Mouse (Mus musculus) gastrocnemius, postnatal 36 days (tissue): ENCODE measurements around the gene Pde4b. TPM values are rescaled to one million over a fixed set of nuclear protein-coding genes. Genes with fewer than 3 reads are reported as not detected.

ENCODE experiments used
- DNase-seq, 2 experiments: peaks; one replicate each; pipeline ENCODE4 v3.0.0; 2022
- intact Hi-C: fragments of 180-260 bp; cut with DNase I; formaldehyde crosslinking; loops from one replicate; pipeline ENCODE4 v1.15.1; 2025
- total RNA-seq, 2 experiments: library from RNA; stranded (reverse); gene quantifications; 2 replicates each; pipeline ENCODE4 v1.2.3; 2021

The Pde4b gene
- total RNA-seq, 2 experiments from 2014 or later = 41.3 to 44.3 TPM

DNA sequence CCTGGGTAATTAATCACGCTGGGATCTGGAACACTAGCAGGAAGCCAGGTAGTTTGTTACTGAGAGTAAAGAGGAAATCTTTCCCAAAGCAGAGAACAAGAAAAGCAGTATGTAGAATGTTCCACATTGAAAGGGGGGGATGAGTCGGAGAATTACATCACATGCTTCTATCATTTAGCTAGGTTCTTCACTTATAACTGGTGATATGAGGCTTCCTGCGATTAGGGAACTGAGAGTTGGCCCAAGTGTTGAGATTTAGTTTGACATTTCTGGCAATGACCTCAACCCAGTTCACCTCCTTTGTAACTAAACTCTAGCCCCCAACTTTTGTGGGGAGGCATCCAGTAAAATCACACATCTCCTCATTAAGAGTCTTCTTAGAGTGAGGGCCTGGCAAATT, 185.0 kb downstream of the Pde4b start:
- intact Hi-C loops = no loop called here
- DNase-seq = no peak

DNA sequence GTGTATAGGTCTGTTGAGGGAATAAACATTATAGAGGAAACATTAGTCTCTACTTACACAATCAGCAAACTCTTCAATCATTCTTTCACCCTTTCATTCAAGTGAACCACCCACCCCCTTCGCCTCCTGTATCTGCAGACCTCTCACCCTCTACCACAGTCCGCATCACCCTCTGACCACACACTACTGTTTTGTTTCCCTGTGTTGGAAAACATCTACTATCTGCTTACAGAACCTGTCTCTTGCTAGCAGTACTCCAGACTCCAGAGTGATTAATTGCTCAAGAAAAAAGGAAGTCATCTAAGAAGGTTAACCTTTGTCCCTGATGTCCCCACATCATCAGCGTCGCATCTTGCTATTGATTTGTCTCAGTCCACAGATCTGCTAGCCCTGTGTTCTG, 185.4 kb downstream of the Pde4b start:
- intact Hi-C loops = no loop called here
- DNase-seq = no peak

DNA sequence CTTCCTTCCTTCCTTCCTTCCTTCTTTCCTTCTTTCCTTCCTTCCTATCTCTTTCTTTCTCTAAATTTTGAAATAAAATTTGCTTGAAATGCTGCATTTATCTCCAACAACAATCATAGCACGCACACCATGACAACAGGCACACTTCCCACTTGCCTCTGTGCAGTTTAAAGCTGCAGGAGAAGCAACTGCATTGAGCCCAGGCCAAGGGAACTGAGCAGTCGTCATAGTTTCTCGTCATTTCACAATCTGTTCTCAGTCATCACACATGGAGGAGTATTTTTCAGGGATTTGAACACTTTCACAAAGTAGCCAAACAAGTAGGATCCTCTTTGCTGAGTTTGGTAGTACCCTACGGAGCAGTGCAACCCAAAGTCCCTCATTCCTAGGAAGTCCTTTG, 188.4 kb downstream of the Pde4b start:
- DNase-seq = no peak
- intact Hi-C loops = no loop called here

- intact Hi-C loops = no loop called here
Measured at GRCm38 (mm10) chr4:102278958-102279357, 191.6 kb downstream of the Pde4b start.

GRCm38 (mm10) chr4:102287172-102287571, 199.8 kb downstream of the Pde4b start:
- DNase-seq = no peak
- intact Hi-C loops = no loop called here

More at GRCm38 (mm10) chr4:102278958-102279357, 191.6 kb downstream of the Pde4b start:
- no peak for DNase-seq

- intact Hi-C loops = no loop called here
- DNase-seq = no peak
Measured at GRCm38 (mm10) chr4:102290052-102290734, 202.8 kb downstream of the Pde4b start.

DNA sequence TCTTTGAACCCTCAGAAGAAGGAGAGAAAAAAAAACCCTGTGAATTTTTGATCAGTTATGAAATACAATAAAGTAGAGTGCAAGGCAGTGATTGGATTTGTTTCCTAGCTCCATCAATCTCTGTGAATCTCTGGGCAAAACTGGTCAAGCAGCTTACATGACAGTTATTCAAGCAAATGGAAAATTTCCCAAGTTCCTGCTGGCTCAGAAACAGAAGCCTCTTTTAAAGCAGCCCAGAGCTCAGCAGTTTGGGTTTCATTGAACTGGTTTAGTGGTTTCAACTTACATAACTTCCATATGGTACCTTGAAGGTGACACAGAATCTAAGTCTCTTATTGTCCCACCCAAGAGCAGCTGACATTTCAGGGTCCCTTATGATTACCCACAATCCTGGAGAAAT, 210.2 kb downstream of the Pde4b start:
- DNase-seq = no peak
- intact Hi-C loops = no loop called here

- intact Hi-C loops = no loop called here
- DNase-seq = no peak
Measured at GRCm38 (mm10) chr4:102302568-102302967, 215.2 kb downstream of the Pde4b start.

- intact Hi-C loops = no loop called here
Measured at GRCm38 (mm10) chr4:102307661-102308297, 220.4 kb downstream of the Pde4b start.

DNA sequence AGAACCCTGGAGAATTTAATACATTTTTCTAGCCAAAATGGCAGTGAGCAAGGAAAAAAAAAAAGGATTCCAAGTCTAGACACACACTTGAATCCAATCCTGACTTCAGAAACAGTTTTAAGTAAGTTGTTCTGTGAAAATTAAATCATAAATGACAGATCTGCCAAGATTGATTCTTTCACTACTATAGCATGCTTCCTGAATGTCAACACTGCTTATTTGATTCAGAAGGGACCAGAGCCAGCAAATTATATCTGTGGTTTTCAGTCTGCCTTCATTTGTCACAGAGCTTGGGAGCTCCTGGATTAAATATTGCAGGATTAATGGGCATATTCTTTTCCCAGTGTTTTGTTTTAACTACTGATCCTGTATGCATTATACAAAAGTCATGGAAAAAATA, 223.3 kb downstream of the Pde4b start:
- no peak for DNase-seq
- intact Hi-C loops = no loop called here

More at GRCm38 (mm10) chr4:102307661-102308297, 220.4 kb downstream of the Pde4b start:
- DNase-seq = no peak

DNA sequence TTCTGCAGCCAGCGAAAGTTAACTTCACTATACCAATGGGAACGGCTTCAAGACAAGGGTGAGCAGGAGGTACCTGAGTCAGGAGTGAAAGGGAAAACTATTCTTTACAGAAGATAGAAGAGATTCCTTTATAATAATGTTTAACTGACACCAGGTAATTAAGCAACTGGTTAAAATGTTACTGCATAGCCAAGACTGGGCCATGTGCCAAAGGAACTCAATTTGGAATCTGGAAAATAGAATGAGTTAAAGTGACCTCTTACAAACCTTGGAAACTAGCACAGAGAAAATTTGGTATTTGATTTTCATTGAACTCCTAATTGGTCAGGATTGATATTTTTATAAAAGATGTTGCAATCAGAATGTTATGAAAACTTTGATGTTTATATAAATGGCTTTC, 228.7 kb downstream of the Pde4b start:
- DNase-seq = no peak
- intact Hi-C loops = no loop called here

DNA sequence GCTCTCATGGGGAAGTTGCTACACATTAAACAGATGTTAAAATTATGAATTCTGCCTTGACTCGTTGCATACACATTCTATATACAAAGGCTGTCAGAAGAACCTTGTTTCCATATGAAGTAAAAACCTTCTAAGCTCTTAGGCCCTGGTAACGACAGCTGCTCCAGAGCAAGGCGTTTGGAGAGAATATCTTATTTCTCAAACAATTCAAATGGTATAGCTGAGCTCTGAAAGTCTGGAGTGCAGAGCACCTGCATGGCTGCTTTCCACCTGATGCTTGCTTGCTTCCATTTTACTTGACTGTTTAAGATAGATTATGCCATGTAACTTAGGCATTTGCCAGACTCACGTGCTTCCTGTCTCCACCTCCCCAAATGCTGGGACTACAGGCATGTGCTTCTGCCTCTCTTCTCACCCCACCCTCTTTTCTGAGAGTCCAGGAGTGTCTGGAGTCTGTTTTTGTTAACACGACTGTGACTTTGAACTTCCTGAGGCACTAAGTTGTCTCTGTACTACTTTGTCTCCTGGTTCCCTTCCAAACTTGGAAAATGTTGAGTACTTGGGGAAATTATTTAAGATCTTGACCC, 229.4 kb downstream of the Pde4b start:
- intact Hi-C loops = no loop called here
- DNase-seq = no peak

DNA sequence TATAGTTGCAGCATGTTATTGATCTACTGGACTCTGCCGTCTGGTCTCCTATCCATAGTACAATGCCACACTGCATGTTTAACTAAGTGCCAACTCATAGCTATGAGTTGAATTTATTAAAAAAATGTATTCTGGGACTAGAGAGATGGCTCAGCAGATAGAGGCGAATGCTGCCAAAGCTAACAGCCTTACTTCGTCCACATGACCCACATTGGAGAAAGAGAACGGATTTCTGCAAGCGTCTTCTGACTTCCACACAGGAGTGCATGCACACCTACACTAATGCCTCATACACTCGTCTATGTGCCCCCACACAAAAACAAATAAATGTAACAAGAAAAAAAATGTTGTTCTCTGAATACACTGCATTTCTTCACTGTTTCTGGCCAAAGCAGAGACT, 231.3 kb downstream of the Pde4b start:
- intact Hi-C loops = no loop called here
- no peak for DNase-seq

DNA sequence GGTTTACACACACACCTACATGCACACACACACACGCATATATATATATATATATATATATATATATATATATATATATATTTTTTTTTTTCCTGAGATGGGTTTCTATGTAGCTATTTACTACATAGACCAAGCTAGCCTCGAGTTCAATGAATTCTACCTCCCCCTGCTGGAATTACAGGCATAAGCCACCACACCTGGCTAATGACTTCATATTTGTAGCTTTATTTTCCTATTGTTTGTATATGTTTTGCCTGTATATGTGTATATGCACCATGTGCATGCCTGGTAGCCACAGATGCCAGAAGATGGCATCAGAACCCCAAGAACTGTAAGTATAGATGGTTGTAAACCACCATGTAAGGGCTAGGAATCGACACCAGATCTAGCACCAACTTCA, 234.0 kb downstream of the Pde4b start:
- intact Hi-C loops = no loop called here
- DNase-seq = no peak

GRCm38 (mm10) chr4:102332386-102332785, 245.0 kb downstream of the Pde4b start:
- intact Hi-C loops = no loop called here
- DNase-seq = no peak

GRCm38 (mm10) chr4:102332885-102333284, 245.5 kb downstream of the Pde4b start:
- intact Hi-C loops = no loop called here
- no peak for DNase-seq

- intact Hi-C loops = no loop called here
- no peak for DNase-seq
Measured at GRCm38 (mm10) chr4:102346911-102347492, 259.7 kb downstream of the Pde4b start.

DNA sequence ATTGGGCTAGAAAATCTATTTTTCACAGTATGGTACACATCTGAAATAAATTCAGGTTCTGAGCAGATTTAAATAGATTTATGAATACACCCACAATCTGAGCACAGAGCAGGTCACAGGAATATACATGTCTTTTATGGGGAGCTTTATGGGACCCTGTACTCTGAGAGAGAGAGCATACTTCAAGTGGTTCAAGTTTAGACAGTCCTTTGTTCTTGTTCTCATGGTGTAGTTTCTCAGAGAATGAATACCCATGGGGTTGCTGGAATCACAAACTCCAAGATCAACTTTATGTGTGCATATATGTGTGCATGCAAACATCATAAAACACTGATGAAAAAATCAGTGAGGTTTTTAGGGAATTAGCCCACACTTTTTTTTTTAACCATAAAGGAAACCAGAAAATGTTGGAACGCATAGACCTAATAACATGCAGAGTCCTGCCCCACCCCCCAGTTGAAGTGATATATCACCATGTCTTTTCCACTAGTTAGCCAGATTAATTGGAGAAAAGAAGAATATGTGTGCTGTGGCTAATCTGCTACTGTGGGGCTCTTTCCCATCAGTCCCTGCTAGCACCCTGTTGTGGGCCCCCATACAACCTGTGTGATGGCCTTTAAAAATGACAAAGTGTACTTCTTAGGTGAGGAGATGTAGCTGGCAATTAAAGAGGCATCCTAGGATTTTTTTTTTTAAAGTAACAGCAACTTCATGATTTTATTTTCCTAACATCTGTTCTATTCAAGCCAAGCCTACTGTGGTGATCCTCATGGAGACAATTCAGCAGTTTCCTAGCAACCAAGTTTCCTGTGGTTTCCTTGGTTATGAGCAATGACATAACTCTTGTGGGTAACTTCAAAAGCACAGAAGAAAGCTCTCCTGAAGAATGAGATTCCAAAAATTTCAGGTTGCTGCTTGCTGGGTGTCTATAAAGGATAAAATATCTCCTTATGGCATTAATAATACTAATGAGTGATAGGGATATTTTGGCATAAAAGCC, 264.4 kb downstream of the Pde4b start:
- intact Hi-C loops = no loop called here

GRCm38 (mm10) chr4:102353641-102354403, 266.5 kb downstream of the Pde4b start:
- no peak for DNase-seq
- intact Hi-C loops = no loop called here

More for the DNA sequence above, 264.4 kb downstream of the Pde4b start:
- no peak for DNase-seq
